Mouse (Mus musculus) forebrain, embryonic 12.5 days (tissue): ENCODE results near the gene Dock3. TPM values are rescaled to one million over a fixed set of nuclear protein-coding genes. Genes with fewer than 3 reads are reported as not detected.

Source experiments
- ATAC-seq: fragments of 200-750 bp; cut with Nextera tagmentation; 2 replicates; pipeline ENCODE4 v1.8.0; 2017; ENCODE audit warnings: moderate TSS enrichment; ENCODE audit not compliant: low FRiP score
- H3K27ac ChIP-seq: fragments of 300-500 bp; sonication (generic); 2 replicates; pipeline ENCODE4 v1.5.1; 2016; ENCODE audit warnings: mild to moderate bottlenecking
- H3K27me3 ChIP-seq: fragments of 300-500 bp; sonication (generic); 2 replicates; pipeline ENCODE4 v1.6.1; 2016; ENCODE audit warnings: mild to moderate bottlenecking
- H3K36me3 ChIP-seq: fragments of 300-500 bp; sonication (generic); replicated peaks from 2 replicates; pipeline ENCODE4 v1.6.1; 2016; ENCODE audit warnings: mild to moderate bottlenecking
- H3K4me1 ChIP-seq: fragments of 300-500 bp; sonication (generic); 2 replicates; pipeline ENCODE4 v1.6.1; 2016
- H3K4me2 ChIP-seq: fragments of 300-500 bp; sonication (generic); 2 replicates; pipeline ENCODE4 v1.6.1; 2016; ENCODE audit warnings: mild to moderate bottlenecking, moderate library complexity
- H3K4me3 ChIP-seq: fragments of 300-500 bp; sonication (generic); replicated peaks from 2 replicates; pipeline ENCODE4 v1.5.1; 2016; ENCODE audit warnings: mild to moderate bottlenecking
- H3K9ac ChIP-seq: fragments of 300-500 bp; sonication (generic); 2 replicates; pipeline ENCODE4 v1.6.1; 2016; ENCODE audit warnings: mild to moderate bottlenecking
- H3K9me3 ChIP-seq: fragments of 300-500 bp; sonication (generic); 2 replicates; pipeline ENCODE4 v1.6.1; 2016
- WGBS: fragments of 180-500 bp; shearing (Covaris S2); methylation state at CpG from one replicate; pipeline ENCODE4 v1.1.7; 2016; 5-methylcytosine and 5-hydroxymethylcytosine counted together
- polyA plus RNA-seq: library from polyadenylated mRNA; unstranded; fragments of >200 nt; fragmentation: Nextera tagmentation; extraction: Ambion mirVana; gene quantifications from 2 replicates; pipeline ENCODE4 v1.2.1, GENCODE M21; 2016

Gene Dock3
- polyA plus RNA-seq, 1 experiment from 2014 or later, result 13.8 TPM

- H3K27me3 ChIP-seq, result no peaks in the 10 kb centered on the region
- H3K4me2 ChIP-seq, result peak within 1 kb of the TSS; percentile 83
- H3K9me3 ChIP-seq, result no peaks in the 10 kb centered on the region
- peaks cover 38% of the 10 kb centered on the region for H3K36me3 ChIP-seq
- peaks cover 43% of the 10 kb centered on the region for H3K4me1 ChIP-seq
- H3K27ac ChIP-seq, result peak within 1 kb of the TSS; percentile 96
- peak within 1 kb of the TSS; percentile 90 for H3K4me3 ChIP-seq
- WGBS, result under 1% methylated on average over 59 of the region's 59 CpGs
- peak within 1 kb of the TSS; percentile 94 for H3K9ac ChIP-seq
- ATAC-seq, result peak; percentile 98
Observed at GRCm38 (mm10) chr9:106891829-106892551, 339.7 kb downstream of the Dock3 start, which contains the start of gene Manf. Gene Manf, minus strand, starts transcription at chr9:106891979.

- Histone ChIP-seq H3K36me3 (peaks cover 38% of the 10 kb centered on the region), H3K9ac (peak overlapping the region; percentile 94), H3K4me2 (peak overlapping the region; percentile 83), H3K27ac (peak overlapping the region; percentile 96), H3K4me3 (peak overlapping the region; percentile 90), H3K9me3 (no peaks in the 10 kb centered on the region), H3K4me1 (peaks cover 43% of the 10 kb centered on the region), H3K27me3 (no peaks in the 10 kb centered on the region)
- 0% methylated on average over 17 of the region's 17 CpGs for WGBS
- no peak for ATAC-seq
Observed at GRCm38 (mm10) chr9:106891341-106891741, 340.4 kb downstream of the Dock3 start.

GRCm38 (mm10) chr9:106890496-106891240, 341.0 kb downstream of the Dock3 start:
- H3K4me2 ChIP-seq, result peak overlapping the region; percentile 83
- H3K36me3 ChIP-seq, result peaks cover 37% of the 10 kb centered on the region
- H3K4me1 ChIP-seq, result peaks cover 43% of the 10 kb centered on the region
- no peak for ATAC-seq
- no peak overlapping the region for H3K27ac ChIP-seq
- WGBS, result 73% methylated on average over 8 of the region's 8 CpGs
- H3K9ac ChIP-seq, result peak overlapping the region; percentile 94
- H3K27me3 ChIP-seq, result no peaks in the 10 kb centered on the region
- H3K4me3 ChIP-seq, result peak overlapping the region; percentile 90
- H3K9me3 ChIP-seq, result no peaks in the 10 kb centered on the region

GRCm38 (mm10) chr9:106889321-106889720, 342.4 kb downstream of the Dock3 start:
- H3K4me3 ChIP-seq, result no peak overlapping the region
- H3K27ac ChIP-seq, result no peak overlapping the region
- 87% methylated on average over 9 of the region's 9 CpGs for WGBS
- peak overlapping the region; percentile 12; the same call in 1 of the 2 replicates for H3K9ac ChIP-seq
- no peaks in the 10 kb centered on the region for H3K9me3 ChIP-seq
- peaks cover 44% of the 10 kb centered on the region for H3K36me3 ChIP-seq
- H3K27me3 ChIP-seq, result no peaks in the 10 kb centered on the region
- no peak overlapping the region for H3K4me2 ChIP-seq
- no peak for ATAC-seq
- H3K4me1 ChIP-seq, result peaks cover 56% of the 10 kb centered on the region

- 91% methylated on average over 3 of the region's 3 CpGs for WGBS
- no peak overlapping the region for H3K27ac ChIP-seq
- no peak overlapping the region for H3K4me2 ChIP-seq
- H3K4me3 ChIP-seq, result no peak overlapping the region
- H3K27me3 ChIP-seq, result no peaks in the 10 kb centered on the region
- H3K4me1 ChIP-seq, result peaks cover 60% of the 10 kb centered on the region
- no peak overlapping the region for H3K9ac ChIP-seq
- peaks cover 51% of the 10 kb centered on the region for H3K36me3 ChIP-seq
- H3K9me3 ChIP-seq, result no peaks in the 10 kb centered on the region
- no peak for ATAC-seq
Observed at GRCm38 (mm10) chr9:106888346-106888745, 343.4 kb downstream of the Dock3 start.

- H3K27ac ChIP-seq, result peak within 1 kb of the TSS; percentile 95
- WGBS, result 3% methylated on average over 77 of the region's 101 CpGs
Observed at GRCm38 (mm10) chr9:106886828-106887702, 344.6 kb downstream of the Dock3 start, which contains the start of gene Rbm15b. Gene Rbm15b, minus strand, starts transcription at chr9:106887428.

GRCm38 (mm10) chr9:106885901-106886731, 345.6 kb downstream of the Dock3 start:
- whole genome bisulfite sequencing, result under 1% methylated on average over 82 of the region's 107 CpGs
- Histone ChIP-seq H3K4me3 (peak overlapping the region; percentile 98), H3K36me3 (peaks cover 74% of the 10 kb centered on the region), H3K4me1 (peaks cover 79% of the 10 kb centered on the region), H3K27me3 (no peaks in the 10 kb centered on the region), H3K9ac (peak overlapping the region; percentile 99), H3K9me3 (no peaks in the 10 kb centered on the region), H3K4me2 (peak overlapping the region; percentile 98), H3K27ac (peak overlapping the region; percentile 95)
- peak; percentile 7; the same call in 1 of the 2 replicates for ATAC-seq

More at GRCm38 (mm10) chr9:106886828-106887702, 344.6 kb downstream of the Dock3 start, which contains the start of gene Rbm15b:
- Histone ChIP-seq H3K4me3 (peak within 1 kb of the TSS; percentile 98), H3K4me2 (peak within 1 kb of the TSS; percentile 98), H3K9ac (peak within 1 kb of the TSS; percentile 99), H3K27me3 (no peaks in the 10 kb centered on the region), H3K9me3 (no peaks in the 10 kb centered on the region), H3K4me1 (peaks cover 70% of the 10 kb centered on the region), H3K36me3 (peaks cover 64% of the 10 kb centered on the region)
- ATAC-seq, result peak; percentile 80

GRCm38 (mm10) chr9:106884996-106885900, 346.5 kb downstream of the Dock3 start:
- no peak for ATAC-seq
- Histone ChIP-seq H3K4me1 (peaks cover 73% of the 10 kb centered on the region), H3K27ac (no peak overlapping the region; the same call in 1 of the 2 replicates), H3K9ac (peak overlapping the region; percentile 99), H3K36me3 (peaks cover 76% of the 10 kb centered on the region), H3K4me2 (peak overlapping the region; percentile 98), H3K27me3 (no peaks in the 10 kb centered on the region), H3K4me3 (peak overlapping the region; percentile 98), H3K9me3 (no peaks in the 10 kb centered on the region)
- 29% methylated on average over 44 of the region's 44 CpGs for WGBS

GRCm38 (mm10) chr9:106884306-106884705, 347.4 kb downstream of the Dock3 start:
- Histone ChIP-seq H3K4me2 (peak overlapping the region; percentile 98), H3K27me3 (no peaks in the 10 kb centered on the region), H3K36me3 (peaks cover 76% of the 10 kb centered on the region), H3K4me1 (peaks cover 64% of the 10 kb centered on the region), H3K9me3 (no peaks in the 10 kb centered on the region), H3K27ac (no peak overlapping the region), H3K4me3 (peak overlapping the region; percentile 98), H3K9ac (peak overlapping the region; percentile 99)
- 50% methylated on average over 16 of the region's 16 CpGs for WGBS
- no peak for ATAC-seq

- WGBS, result 86% methylated on average over 3 of the region's 3 CpGs
- no peak for ATAC-seq
Observed at GRCm38 (mm10) chr9:106883085-106883484, 348.6 kb downstream of the Dock3 start.

More at GRCm38 (mm10) chr9:106883085-106883484, 348.6 kb downstream of the Dock3 start:
- Histone ChIP-seq H3K9me3 (no peaks in the 10 kb centered on the region), H3K4me1 (peaks cover 55% of the 10 kb centered on the region), H3K36me3 (peaks cover 76% of the 10 kb centered on the region), H3K4me2 (peak overlapping the region; percentile 98), H3K4me3 (peak overlapping the region; percentile 27), H3K27ac (no peak overlapping the region), H3K27me3 (no peaks in the 10 kb centered on the region), H3K9ac (peak overlapping the region; percentile 38)
